Mouse (Mus musculus) thymus, postnatal 14 days (tissue): Measurements from ENCODE around the gene Rdm1.
"Not testable (repeated sequence)": the region's sequence is repeated elsewhere in the genome, so short reads cannot be mapped to it uniquely, and the experiment has no call there.

Experiments
- DNase-seq: peaks from one replicate; pipeline ENCODE4 v3.0.0; 2021

The Rdm1 gene

GRCm38 (mm10) chr11:101626995-101627856, at the start of gene Rdm1:
Gene Rdm1 (plus strand): TSS chr11:101627195.
- DNase-seq, result peak; percentile 89

DNA sequence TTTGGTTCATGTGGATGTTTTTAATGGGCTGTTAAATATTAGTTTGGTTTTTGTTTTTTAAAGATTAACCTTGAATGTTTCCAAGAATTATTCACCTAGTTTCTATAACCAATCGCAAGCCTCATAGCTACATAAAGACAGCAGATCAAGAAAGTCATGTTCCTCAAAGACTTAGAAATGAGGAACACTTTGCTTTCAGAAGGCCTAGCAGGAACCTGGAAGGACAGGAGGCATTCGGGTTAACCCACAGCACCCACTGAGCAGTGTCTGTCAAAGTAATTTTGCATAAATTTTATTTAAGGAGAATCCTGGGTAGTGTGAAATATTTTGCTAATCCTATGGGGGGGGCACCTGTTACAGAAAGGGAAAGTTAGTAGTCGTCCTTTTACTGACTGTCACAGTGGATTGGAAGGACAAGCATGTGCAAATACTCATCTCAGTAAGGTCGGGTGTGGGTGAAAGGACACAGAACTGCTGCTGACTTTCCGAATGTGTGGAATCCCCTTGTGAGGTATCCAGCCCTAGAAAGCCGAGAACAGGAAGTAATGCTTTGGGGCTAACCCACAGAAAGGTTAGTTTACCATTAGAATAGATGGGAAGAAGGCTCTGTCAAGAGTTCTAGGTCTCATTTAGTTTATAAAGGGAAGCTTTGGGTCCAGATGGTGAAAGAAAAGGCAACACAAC, 45.8 kb upstream of the Rdm1 start:
- DNase-seq, result no peak

DNA sequence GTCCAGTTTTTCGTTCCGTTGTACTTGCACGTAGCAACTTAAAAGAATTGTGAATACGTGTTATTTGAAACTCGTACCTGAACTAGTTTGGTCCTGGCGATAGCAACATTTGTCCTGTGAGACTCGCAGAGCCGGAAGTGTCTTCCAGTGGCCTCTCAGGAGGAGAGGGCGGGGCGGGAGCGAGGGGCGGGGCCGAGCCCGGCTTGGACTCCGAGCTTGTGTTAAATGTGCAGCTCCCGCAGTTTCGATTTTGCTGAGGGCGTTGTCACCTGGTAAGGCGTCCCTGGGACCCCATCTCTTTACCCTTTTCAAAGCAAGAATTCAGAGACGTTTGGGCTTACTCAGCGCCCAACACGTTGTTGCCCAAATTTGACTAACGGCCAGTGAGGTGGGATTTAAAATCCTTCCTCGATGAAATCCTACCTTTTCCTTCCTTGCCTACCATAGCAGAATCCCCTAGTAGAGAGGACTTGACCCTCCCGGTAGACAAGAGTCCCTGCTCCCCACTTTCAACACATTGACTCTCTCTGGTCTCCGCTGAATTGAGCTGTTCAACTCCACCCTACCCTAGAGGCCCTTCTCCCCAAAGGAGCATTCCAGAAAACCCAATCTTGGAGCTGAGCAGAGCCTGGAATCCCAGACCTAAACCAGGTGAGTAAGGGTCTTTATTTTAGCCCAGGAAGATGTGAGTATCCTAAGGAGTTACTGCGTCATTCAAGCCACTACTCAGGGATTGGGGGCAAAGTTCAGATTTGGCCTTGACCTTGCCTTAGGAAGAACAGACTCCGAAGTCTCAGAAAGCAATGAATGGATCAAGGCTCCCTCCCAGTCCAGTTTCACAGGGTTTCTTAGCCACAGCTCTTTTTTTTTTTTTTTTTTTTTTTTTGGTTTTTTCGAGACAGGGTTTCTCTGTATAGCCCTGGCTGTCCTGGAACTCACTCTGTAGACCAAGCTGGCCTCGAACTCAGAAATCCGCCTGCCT, 44.6 kb upstream of the Rdm1 start, which contains the start of gene Tmem106a:
Gene Tmem106a (plus strand): TSS at position 189 of the 982 bp plus-strand sequence.
- DNase-seq, result peak; percentile 78

GRCm38 (mm10) chr11:101583205-101583604, 43.8 kb upstream of the Rdm1 start:
- DNase-seq, result no peak

DNA sequence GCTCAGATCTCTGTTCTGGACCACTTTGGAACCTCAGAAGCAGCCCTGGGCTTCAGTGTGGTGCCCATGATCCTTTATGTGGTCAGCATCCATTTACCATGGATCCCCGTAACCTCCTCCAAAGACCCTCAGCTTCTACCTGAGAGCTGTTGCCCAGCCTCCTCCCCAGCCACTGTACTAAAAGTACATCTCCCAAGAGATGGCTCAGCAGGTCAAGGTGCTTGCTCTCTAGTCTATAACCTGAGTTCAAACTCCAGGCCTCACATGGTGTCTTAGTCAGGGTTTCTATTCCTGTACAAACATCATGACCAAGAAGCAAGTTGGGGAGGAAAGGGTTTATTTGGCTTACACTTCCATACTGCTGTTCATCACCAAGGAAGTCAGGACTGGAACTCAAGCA, 42.0 kb upstream of the Rdm1 start:
- DNase-seq, result not testable (repeated sequence)

DNA sequence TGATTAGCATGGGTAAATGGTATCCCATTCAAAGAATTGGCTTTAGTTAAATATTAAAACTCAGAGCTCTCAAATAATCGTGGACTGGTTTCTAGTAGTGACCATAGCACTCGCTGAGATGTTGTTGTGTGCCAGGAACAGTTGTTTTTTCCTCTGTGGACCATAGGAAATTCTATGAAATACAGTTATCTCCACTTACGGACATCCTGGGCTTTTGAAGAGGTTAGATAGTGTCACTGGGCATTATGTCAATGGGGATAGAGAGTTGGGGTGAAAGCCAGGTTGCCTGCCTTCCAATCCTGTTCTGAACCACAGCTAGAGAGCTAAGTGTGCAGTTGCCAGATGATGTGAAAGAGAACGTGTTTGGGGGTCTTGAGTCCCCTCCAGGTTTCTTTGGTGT, 41.2 kb upstream of the Rdm1 start:
- no peak for DNase-seq

DNA sequence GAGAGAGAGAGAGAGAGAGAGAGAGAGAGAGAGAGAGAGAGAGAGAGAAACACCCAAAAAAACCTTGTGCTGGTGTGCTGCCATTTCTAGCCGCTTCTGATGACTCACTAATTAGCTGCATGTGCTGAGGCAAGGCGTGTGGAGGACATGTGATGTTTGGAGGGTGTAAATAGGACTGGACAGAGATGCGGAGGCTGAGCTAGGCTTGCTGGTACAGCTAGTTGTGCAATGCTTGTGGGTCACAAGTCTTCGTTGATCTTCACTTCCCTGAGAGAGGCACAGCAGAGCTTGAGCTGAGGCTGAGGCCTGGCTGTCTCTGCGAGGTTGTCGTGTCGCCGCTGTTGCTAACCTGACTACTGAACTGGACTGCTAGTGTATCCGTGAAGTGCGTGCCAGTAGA, 39.3 kb upstream of the Rdm1 start:
- no peak for DNase-seq

GRCm38 (mm10) chr11:101588868-101589267, 38.1 kb upstream of the Rdm1 start:
- DNase-seq, result no peak

GRCm38 (mm10) chr11:101589444-101589843, 37.6 kb upstream of the Rdm1 start:
- DNase-seq, result peak; percentile 65

- DNase-seq, result no peak
Measured at GRCm38 (mm10) chr11:101589989-101590624, 36.9 kb upstream of the Rdm1 start.

- DNase-seq, result no peak
Measured at GRCm38 (mm10) chr11:101599156-101599555, 27.8 kb upstream of the Rdm1 start, which contains the start of gene Gm11634. Gene Gm11634 (minus strand): TSS chr11:101599256.

DNA sequence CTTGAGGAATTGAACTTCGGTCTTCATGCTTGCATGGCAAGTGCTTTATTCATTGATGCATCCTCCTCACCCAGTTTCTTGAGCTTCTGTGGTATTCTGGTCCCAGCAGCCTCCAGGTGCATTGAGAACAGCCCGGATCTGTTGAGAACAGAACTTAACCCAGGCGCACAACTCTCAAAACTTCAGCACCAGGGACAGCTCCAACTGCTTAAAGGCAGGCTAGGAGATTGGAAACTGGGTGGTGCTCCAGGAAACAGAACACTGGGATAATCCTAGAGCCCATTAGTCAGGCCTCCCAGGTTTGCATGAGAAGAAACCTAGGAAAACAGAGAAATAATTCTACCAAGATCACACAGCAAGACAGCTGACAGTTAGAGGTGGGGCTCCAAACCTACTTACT, 24.5 kb upstream of the Rdm1 start:
- peak; percentile 66 for DNase-seq

DNA sequence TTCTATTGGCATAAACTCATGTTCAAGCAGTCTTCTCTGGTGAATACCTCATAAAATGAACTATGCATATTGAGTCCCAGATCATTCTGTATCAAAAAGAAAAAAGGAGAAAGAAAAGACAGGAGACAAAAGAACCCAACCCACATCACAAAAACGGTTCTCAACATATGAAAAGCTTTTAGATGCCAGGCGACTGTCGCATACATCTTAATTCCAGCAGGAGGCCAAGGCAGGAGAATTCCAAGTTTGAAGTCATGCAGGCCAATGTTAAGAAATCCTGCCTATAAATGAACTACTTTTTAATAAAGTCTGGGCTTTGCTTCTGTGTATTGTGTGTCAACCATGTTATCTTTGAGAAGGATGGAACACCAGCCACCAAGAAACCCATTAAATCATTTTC, 22.9 kb upstream of the Rdm1 start:
- no peak for DNase-seq

- DNase-seq, result peak; percentile 88
Measured at GRCm38 (mm10) chr11:101604531-101605453, 22.2 kb upstream of the Rdm1 start.

DNA sequence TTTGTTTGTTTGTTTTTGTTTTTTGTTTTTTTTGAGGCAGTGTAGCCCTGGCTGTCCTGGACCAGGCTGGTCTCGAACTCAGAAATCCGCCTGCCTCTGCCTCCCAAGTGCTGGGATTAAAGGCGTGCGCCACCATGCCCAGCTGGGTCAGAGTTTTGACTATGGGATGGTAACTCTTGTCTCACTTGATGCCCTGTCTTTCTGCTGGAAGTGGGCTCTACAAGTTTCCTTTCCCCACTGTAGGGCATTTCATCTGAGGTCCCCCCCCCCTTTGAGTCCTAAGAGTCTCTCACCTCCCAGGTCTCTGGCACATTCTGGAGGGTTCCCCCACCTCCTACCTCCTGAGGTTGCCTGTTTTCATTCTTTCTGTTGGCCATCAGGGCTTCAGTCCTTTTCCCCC, 19.9 kb upstream of the Rdm1 start:
- not testable (repeated sequence) for DNase-seq

GRCm38 (mm10) chr11:101610445-101610844, 16.6 kb upstream of the Rdm1 start:
- DNase-seq, result no peak

GRCm38 (mm10) chr11:101613596-101613995, 13.4 kb upstream of the Rdm1 start:
- DNase-seq, result no peak

- DNase-seq, result no peak
Measured at GRCm38 (mm10) chr11:101614116-101614515, 12.9 kb upstream of the Rdm1 start.

DNA sequence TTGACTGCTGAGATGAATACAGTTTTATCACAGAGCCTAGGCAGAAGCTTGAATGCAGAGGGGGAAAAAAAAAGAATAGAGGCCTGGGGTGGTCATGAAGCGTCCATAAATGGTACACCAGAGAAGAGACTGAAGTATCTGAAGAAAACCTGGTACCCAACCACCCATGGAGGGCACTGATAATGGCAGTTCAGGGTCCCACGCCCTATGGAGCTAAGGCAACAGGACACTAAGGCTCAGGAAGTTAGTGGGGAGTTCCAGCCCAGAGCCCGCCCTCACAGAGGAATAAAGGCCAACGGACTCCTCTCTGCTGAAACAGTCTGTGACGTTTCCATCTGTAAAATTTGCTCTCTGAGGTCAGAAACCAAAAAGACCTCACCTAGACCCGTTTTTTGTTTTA, 11.6 kb upstream of the Rdm1 start:
- DNase-seq, result no peak

DNA sequence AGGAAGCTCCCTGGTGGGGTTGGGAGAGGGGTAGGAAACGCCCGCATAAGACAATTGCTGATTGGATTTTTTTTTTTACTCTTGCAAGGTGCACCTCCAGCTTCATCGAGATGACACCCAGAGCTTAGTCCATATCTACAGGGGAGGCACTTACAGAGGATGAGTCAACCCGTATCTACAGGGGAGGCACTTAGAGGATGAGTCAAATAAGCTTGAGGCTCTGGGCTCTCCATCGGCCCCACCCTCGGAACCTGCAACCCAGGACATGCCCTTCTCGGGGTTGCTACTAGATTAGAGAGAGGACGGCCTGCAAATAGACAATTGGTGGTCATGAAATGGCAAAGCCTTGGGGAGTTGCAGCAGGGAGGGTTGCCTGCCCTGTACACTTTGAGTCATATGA, 10.9 kb upstream of the Rdm1 start:
- no peak for DNase-seq
